Comparison of ENCODE assay signal across 19 mouse cellular contexts in the genomic region with DNA sequence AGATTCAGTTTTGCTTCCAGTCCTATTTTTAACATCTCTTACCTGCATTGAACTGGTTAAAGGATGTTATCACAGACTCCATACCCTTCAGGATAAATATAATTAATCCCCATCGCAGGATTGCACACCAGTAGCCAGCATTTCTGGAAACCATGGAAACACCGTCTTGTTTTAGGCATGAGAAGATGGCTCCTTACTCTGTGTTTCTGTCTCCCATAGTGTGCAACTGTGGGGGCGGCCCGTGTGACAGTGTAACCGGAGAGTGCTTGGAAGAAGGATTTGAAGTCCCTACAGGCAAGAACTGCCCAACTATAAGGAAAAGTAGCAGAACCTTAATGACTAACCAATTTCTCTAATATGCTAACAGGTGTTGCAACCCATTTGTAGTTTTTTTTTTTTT.
DNase-seq lines count a peak whose midpoint lies in the region; ATAC-seq lines count a peak whose summit lies in the region.
"Had no signal": no experiment of that assay in that cellular context is flagged by ENCODE, and none has a peak within 500 bp of the region (broad histone marks: within the 10 kb centered on the region; RNA-seq: fewer than 3 reads in every experiment).

No protein-coding gene starts in this region.

- peak; percentile 45 for DNase-seq in brain, adult 2 months (ENCODE audit: low read depth, low spot score)
- peak; percentile 24 to 34 for DNase-seq in frontal cortex, postnatal 10 days (ENCODE audit: low spot score in 2 of 2)
- DNase-seq in spleen, postnatal 10 days (ENCODE audit: low spot score in 2 of 2), result no peak
- DNase-seq: adrenal gland, adult 2 months; cerebellum, adult 9-11 months; heart, postnatal 36 days; lung, embryonic 14.5 days; lung, postnatal 36 days had no signal

- no peaks in the 10 kb centered on the region for H3K27me3 ChIP-seq in hindbrain, embryonic 16.5 days (replicated peaks; ENCODE audit: control insufficient read depth, insufficient read depth, low read length)
- H3K27me3 ChIP-seq in hindbrain, embryonic 13.5 days, result no peaks in the 10 kb centered on the region
- no peaks in the 10 kb centered on the region for H3K27me3 ChIP-seq in midbrain, embryonic 15.5 days (replicated peaks)
- H3K27me3 ChIP-seq: forebrain, embryonic 15.5 days; heart, embryonic 13.5 days; kidney, embryonic 15.5 days; limb, embryonic 12.5 days; liver, embryonic 12.5 days; neural tube, embryonic 15.5 days had no signal

- no peaks in the 10 kb centered on the region for H3K36me3 ChIP-seq in hindbrain, embryonic 16.5 days (ENCODE audit: control insufficient read depth, insufficient read depth, low read length)
- no peaks in the 10 kb centered on the region for H3K36me3 ChIP-seq in hindbrain, embryonic 13.5 days
- no peaks in the 10 kb centered on the region for H3K36me3 ChIP-seq in midbrain, embryonic 15.5 days (replicated peaks)
- H3K36me3 ChIP-seq: forebrain, embryonic 15.5 days; liver, embryonic 12.5 days; neural tube, embryonic 15.5 days had no signal

- H3K9ac ChIP-seq in hindbrain, embryonic 16.5 days (ENCODE audit: low read depth, low read length), result no peak overlapping the region
- H3K9ac ChIP-seq in hindbrain, embryonic 13.5 days, result no peak overlapping the region
- no peak overlapping the region for H3K9ac ChIP-seq in midbrain, embryonic 15.5 days
- H3K9ac ChIP-seq: forebrain, embryonic 15.5 days; heart, embryonic 13.5 days; kidney, embryonic 15.5 days; limb, embryonic 12.5 days; liver, embryonic 12.5 days; lung, embryonic 14.5 days; neural tube, embryonic 15.5 days had no signal

- H3K4me1 ChIP-seq in hindbrain, embryonic 16.5 days (ENCODE audit: control insufficient read depth, insufficient read depth, low read depth, low read length), result peaks cover 2% of the 10 kb centered on the region; the same call in 1 of the 2 replicates
- H3K4me1 ChIP-seq in hindbrain, embryonic 13.5 days (replicated peaks), result peaks cover 19% of the 10 kb centered on the region
- H3K4me1 ChIP-seq in midbrain, embryonic 15.5 days, result peaks cover 6% of the 10 kb centered on the region; the same call in 1 of the 2 replicates
- H3K4me1 ChIP-seq: forebrain, embryonic 15.5 days; heart, embryonic 13.5 days; kidney, embryonic 15.5 days; liver, embryonic 12.5 days had no signal

- H3K27ac ChIP-seq in hindbrain, embryonic 16.5 days (ENCODE audit: low read depth, low read length), result no peak overlapping the region
- H3K27ac ChIP-seq in hindbrain, embryonic 13.5 days, result no peak overlapping the region
- H3K27ac ChIP-seq in midbrain, embryonic 15.5 days, result no peak overlapping the region
- H3K27ac ChIP-seq: forebrain, embryonic 15.5 days; heart, embryonic 13.5 days; kidney, embryonic 15.5 days; liver, embryonic 12.5 days; neural tube, embryonic 15.5 days had no signal

- peak; percentile 55; the same call in 1 of the 2 replicates for ATAC-seq in hindbrain, embryonic 16.5 days
- ATAC-seq in hindbrain, embryonic 13.5 days (ENCODE audit: low FRiP score), result no peak
- ATAC-seq in midbrain, embryonic 15.5 days (replicated peaks), result peak; percentile 59; the same call in 1 of the 2 replicates
- ATAC-seq in inflammation-experienced regulatory T-cells, adult 6 months, result no peak
- ATAC-seq: intestine, embryonic 16.5 days; liver, embryonic 12.5 days had no signal

- H3K4me3 ChIP-seq in hindbrain, embryonic 16.5 days (ENCODE audit: low read length), result no peak overlapping the region
- no peak overlapping the region for H3K4me3 ChIP-seq in hindbrain, embryonic 13.5 days
- H3K4me3 ChIP-seq in midbrain, embryonic 15.5 days, result no peak overlapping the region
- H3K4me3 ChIP-seq: forebrain, embryonic 15.5 days; heart, embryonic 13.5 days; kidney, embryonic 15.5 days; limb, embryonic 12.5 days; liver, embryonic 12.5 days; neural tube, embryonic 15.5 days had no signal

- H3K4me2 ChIP-seq in hindbrain, embryonic 16.5 days (ENCODE audit: low read length), result no peak overlapping the region
- no peak overlapping the region for H3K4me2 ChIP-seq in hindbrain, embryonic 13.5 days
- H3K4me2 ChIP-seq in midbrain, embryonic 15.5 days, result no peak overlapping the region
- H3K4me2 ChIP-seq: forebrain, embryonic 15.5 days; heart, embryonic 13.5 days; kidney, embryonic 15.5 days; limb, embryonic 12.5 days; liver, embryonic 12.5 days; lung, embryonic 14.5 days; neural tube, embryonic 15.5 days had no signal

- H3K9me3 ChIP-seq in hindbrain, embryonic 16.5 days (ENCODE audit: control insufficient read depth, low read length), result no peaks in the 10 kb centered on the region
- H3K9me3 ChIP-seq in hindbrain, embryonic 13.5 days, result no peaks in the 10 kb centered on the region
- no peaks in the 10 kb centered on the region for H3K9me3 ChIP-seq in midbrain, embryonic 15.5 days
- H3K9me3 ChIP-seq: forebrain, embryonic 15.5 days; heart, embryonic 13.5 days; kidney, embryonic 15.5 days; limb, embryonic 12.5 days; liver, embryonic 12.5 days; neural tube, embryonic 15.5 days had no signal

- 48% methylated on average over 5 of the region's 5 CpGs for WGBS in hindbrain, embryonic 16.5 days
- 51% methylated on average over 5 of the region's 5 CpGs for WGBS in hindbrain, embryonic 13.5 days
- 48% methylated on average over 5 of the region's 5 CpGs for WGBS in midbrain, embryonic 15.5 days

Comparison
In these comparisons a context has a peak if more than half of its experiments do, and no peak if none do; other contexts are left out.
1. ATAC-seq: peak in hindbrain, embryonic 16.5 days (single experiment) and midbrain, embryonic 15.5 days (single experiment); none in hindbrain, embryonic 13.5 days (single experiment) and inflammation-experienced regulatory T-cells, adult 6 months (single experiment).
2. DNase-seq: peak in brain, adult 2 months (single experiment) and frontal cortex, postnatal 10 days (2 of 2); none in spleen, postnatal 10 days (0 of 2).